Mouse (Mus musculus): ENCODE data around the gene 3110009E18Rik. TPM values are rescaled to one million over a fixed set of nuclear protein-coding genes. Genes with fewer than 3 reads are reported as not detected.

3110009E18Rik gene
- total and polyA plus RNA-seq, 3 experiments: 15.1 to 16.5 TPM; not detected in 1

DNA sequence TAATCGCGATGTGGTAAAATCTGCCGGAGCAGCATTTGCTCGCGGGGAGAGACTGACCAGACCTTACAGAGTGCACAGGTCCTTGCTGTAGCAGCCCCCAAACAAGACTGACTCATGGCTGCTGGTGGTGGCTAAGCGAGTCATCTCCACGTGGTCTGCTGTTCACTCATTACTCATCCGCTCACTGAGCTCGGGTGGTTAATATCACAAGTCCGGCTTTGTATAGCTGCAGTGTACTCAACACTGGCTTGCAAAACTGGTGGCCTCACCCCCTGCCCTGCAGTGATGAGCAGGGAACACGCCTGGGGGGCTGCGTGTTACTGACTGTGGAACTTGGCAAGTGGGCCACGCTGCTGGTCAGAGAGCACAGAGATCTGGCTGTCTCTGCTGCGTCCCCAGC, 115.4 kb downstream of the 3110009E18Rik start (continued):
- TF ChIP-seq ETS1 (IDR thresholded peaks at IDR 0.05; ENCODE audit: low read depth, low read length) (no peak), ZNF384 (IDR thresholded peaks at IDR 0.05; ENCODE audit: low read depth, low read length) (no peak)

GRCm38 (mm10) chr1:120237068-120237467, 116.1 kb downstream of the 3110009E18Rik start:
- Histone ChIP-seq H3K79me2 (ENCODE audit: control insufficient read depth, insufficient read depth, low read length, poor library complexity) (0 out of 2 replicates have a peak, but pooled peaks cover 2% of the 10 kb centered on the region), H3K36me3 (ENCODE audit: control insufficient read depth in 1 of 2, insufficient read depth in 2 of 2, low read length in 2 of 2) (peaks cover 8 to 23% of the 10 kb centered on the region in 2 experiments), H3K27ac (ENCODE audit: control insufficient read depth, low read depth, low read length) (no peak overlapping the region), H3K9ac (ENCODE audit: control insufficient read depth, low read depth, low read length, poor library complexity, severe bottlenecking) (no peak overlapping the region), H3K4me1 (ENCODE audit: control insufficient read depth in 1 of 2, insufficient read depth in 2 of 2, low read length in 2 of 2) (peaks cover 0 to 16% of the 10 kb centered on the region in 2 experiments; a peak in 2 of 4 replicates), H3K9me3 (replicated peaks; ENCODE audit: insufficient read depth, low read length) (no peaks in the 10 kb centered on the region), H3K27me3 (ENCODE audit: control insufficient read depth in 1 of 2, insufficient read depth in 2 of 2, low read length in 2 of 2) (no peaks in the 10 kb centered on the region), H3K4me3 (ENCODE audit: control insufficient read depth in 1 of 2, insufficient read depth in 1 of 2, low read depth in 2 of 2, low read length in 2 of 2) (no peak overlapping the region)
- no peak for TF ChIP-seq RCOR1 (IDR thresholded peaks at IDR 0.05; ENCODE audit: low read depth, low read length)
- TF ChIP-seq SMC3 (IDR thresholded peaks at IDR 0.05; ENCODE audit: low read depth, low read length): 0 out of 2 replicates have a peak, but pooled peaks have one; percentile 14
- no peak for TF ChIP-seq MAX (IDR thresholded peaks at IDR 0.05; ENCODE audit: low read length)
- TF ChIP-seq CTCF (IDR thresholded peaks at IDR 0.05 in 2 of 3, conservative IDR thresholded peaks at IDR 0.05 in 1 of 3; ENCODE audit: control insufficient read depth in 1 of 3, insufficient read depth in 1 of 3, low read depth in 2 of 3, low read length in 3 of 3, poor library complexity in 1 of 3, severe bottlenecking in 1 of 3): peak; percentile 28 to 46 (median 32)
- no peak for DNase-seq (ENCODE audit: low read depth, low spot score)

Other genes starting within 250 kb of the 3110009E18Rik start
- 6.0 and 6.2 TPM in 2 replicates for gene Tmem177, start 208.0 kb upstream of the 3110009E18Rik start, total RNA-seq (2012; rRNA removed)
- 1 to 10 TPM in 1 of 2 experiments, not detected in 1; 7.5 TPM for gene Tmem177, start 208.0 kb upstream of the 3110009E18Rik start, polyA plus RNA-seq (2012; ENCODE audit: insufficient read depth in 1 of 2, insufficient read length in 2 of 2, low read depth in 1 of 2, low replicate concordance in 2 of 2, missing spikeins in 1 of 2)
- gene Cfap221, start 124.0 kb upstream of the 3110009E18Rik start, total RNA-seq (2012; rRNA removed): not detected in 2 replicates
- gene Cfap221, start 124.0 kb upstream of the 3110009E18Rik start, polyA plus RNA-seq (2012; ENCODE audit: insufficient read depth in 1 of 2, insufficient read length in 2 of 2, low read depth in 1 of 2, low replicate concordance in 2 of 2, missing spikeins in 1 of 2): not detected
- gene Sctr, start 114.3 kb upstream of the 3110009E18Rik start, total RNA-seq (2012; rRNA removed): not detected in 2 replicates
- gene Sctr, start 114.3 kb upstream of the 3110009E18Rik start, polyA plus RNA-seq (2012; ENCODE audit: insufficient read depth in 1 of 2, insufficient read length in 2 of 2, low read depth in 1 of 2, low replicate concordance in 2 of 2, missing spikeins in 1 of 2): not detected
- 2.6 TPM in 2 replicates for gene Tmem37, start 47.1 kb upstream of the 3110009E18Rik start, total RNA-seq (2012; rRNA removed)
- 1 to 10 TPM in 1 of 2 experiments, not detected in 1; 9.1 TPM for gene Tmem37, start 47.1 kb upstream of the 3110009E18Rik start, polyA plus RNA-seq (2012; ENCODE audit: insufficient read depth in 1 of 2, insufficient read length in 2 of 2, low read depth in 1 of 2, low replicate concordance in 2 of 2, missing spikeins in 1 of 2)
- 164 and 220 TPM in 2 replicates for gene Dbi, start 109 bp upstream of the 3110009E18Rik start, total RNA-seq (2012; rRNA removed)
- gene Dbi, start 109 bp upstream of the 3110009E18Rik start, polyA plus RNA-seq (2012; ENCODE audit: insufficient read depth in 1 of 2, insufficient read length in 2 of 2, low read depth in 1 of 2, low replicate concordance in 2 of 2, missing spikeins in 1 of 2): 100 to 1,000 TPM in 1 of 2 experiments, not detected in 1; 149 TPM
- 83.2 and 101 TPM in 2 replicates for gene Steap3, start 151.5 kb downstream of the 3110009E18Rik start, total RNA-seq (2012; rRNA removed)
- gene Steap3, start 151.5 kb downstream of the 3110009E18Rik start, polyA plus RNA-seq (2012; ENCODE audit: insufficient read depth in 1 of 2, insufficient read length in 2 of 2, low read depth in 1 of 2, low replicate concordance in 2 of 2, missing spikeins in 1 of 2): 10 to 100 TPM; 50.2 to 98.2 TPM
- not detected in 2 replicates for gene C1ql2, start 219.4 kb downstream of the 3110009E18Rik start, total RNA-seq (2012; rRNA removed)
- not detected for gene C1ql2, start 219.4 kb downstream of the 3110009E18Rik start, polyA plus RNA-seq (2012; ENCODE audit: insufficient read depth in 1 of 2, insufficient read length in 2 of 2, low read depth in 1 of 2, low replicate concordance in 2 of 2, missing spikeins in 1 of 2)